Mouse (Mus musculus): Measurements from ENCODE around the gene 1700020A23Rik.

DNA sequence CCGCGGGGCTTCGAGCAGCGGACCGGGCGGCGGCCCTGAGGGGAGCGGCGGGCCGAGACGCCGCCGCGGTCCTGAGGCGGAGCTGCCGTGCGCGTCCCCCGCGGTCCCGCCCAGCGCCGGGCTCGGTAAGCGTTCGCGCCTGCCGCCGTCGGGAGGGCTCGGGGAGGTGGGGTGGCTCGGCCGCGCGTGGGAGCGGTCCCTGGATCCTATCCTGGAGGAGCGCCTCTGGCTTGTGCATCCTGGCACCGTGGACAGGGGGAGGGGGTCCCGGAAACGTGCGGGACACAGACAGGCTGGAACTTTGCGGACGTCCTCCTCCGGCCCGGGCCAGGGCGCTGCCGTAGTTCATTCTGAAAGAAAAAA is 45.4 kb downstream of the 1700020A23Rik start:
- TF ChIP-seq CTCF (IDR thresholded peaks at IDR 0.05; ENCODE audit: borderline replicate concordance, extremely low read depth, insufficient read depth, insufficient read length): no peak
- TF ChIP-seq POLR2A (IDR thresholded peaks at IDR 0.05; ENCODE audit: borderline replicate concordance, extremely low read depth, insufficient read depth, insufficient read length, poor library complexity, severe bottlenecking): no peak
